Mouse (Mus musculus): Measurements from ENCODE around the gene Olfr573-ps1. TPM values are rescaled to one million over a fixed set of nuclear protein-coding genes. Genes with fewer than 3 reads are reported as not detected.

Gene Olfr573-ps1
- not detected for total RNA-seq (2021)
- long read RNA-seq, result 0 reads

DNA sequence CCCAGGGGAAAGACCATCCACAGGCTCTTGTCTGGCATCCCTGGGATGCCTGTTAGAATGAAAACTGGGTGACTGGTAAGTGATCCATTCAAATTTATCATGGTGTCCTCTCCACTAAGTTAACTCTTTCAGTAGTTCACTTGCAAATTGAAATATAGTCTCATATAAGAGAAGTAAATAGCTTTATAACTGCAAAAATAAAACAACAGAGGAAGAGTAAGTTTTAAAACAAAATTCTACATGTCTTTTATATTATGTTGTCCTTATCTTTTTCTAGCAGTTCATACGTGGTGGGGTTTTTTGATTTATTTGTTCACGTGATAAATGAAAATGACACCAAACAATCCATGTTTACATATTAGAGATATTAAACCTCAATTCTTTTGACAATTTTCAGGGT is at the start of gene Olfr573-ps1:
Gene Olfr573-ps1 (minus strand): TSS at position 101 of the 400 bp plus-strand sequence.
- DNase-seq (ENCODE audit: low spot score in 2 of 2), result no peak

DNA sequence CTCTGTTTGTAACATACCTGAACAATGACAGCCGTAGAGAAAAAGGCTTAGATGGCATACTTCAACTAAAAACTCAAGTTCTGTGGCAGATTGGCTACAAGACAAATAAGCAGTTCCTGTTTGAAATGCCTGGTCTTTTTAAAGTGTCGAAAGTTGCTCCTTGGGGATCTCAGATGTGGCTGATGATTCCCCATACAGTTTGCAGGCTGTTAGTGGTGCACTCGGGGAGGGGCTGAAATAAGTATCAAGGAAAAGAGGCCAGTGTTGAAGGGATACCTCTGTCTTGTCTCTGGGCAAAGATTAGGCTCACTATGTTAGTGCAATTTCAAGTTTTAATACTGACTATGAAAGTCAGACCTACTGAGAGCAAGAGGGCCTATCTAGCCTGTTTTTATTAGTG is 46.8 kb upstream of the Olfr573-ps1 start, which contains the start of gene Olfr578:
Gene Olfr578 (minus strand): TSS at position 101 of the 400 bp plus-strand sequence.
- no peak for DNase-seq (ENCODE audit: low spot score in 2 of 2)

DNA sequence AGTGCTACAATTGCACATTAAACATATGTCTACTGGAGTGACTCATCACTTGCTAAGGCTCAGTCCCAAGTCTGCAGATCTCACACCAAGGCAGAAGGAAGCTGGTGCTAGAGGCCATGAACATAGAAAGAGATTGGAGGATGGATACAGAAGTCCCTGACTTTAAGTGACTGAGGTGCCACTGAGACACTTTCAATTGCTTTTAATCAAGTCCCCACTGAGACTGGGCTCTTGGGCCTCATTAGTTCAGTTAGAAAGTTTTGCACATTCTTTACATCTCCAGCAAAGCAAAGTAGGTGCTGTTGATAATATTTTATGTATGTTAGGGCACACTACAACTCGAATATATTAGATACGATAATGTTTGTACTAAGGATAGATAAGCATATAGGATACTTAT is 33.5 kb upstream of the Olfr573-ps1 start, which contains the start of gene Olfr577:
Gene Olfr577 (minus strand): TSS at position 101 of the 400 bp plus-strand sequence.
- DNase-seq (ENCODE audit: low spot score in 2 of 2), result no peak

DNA sequence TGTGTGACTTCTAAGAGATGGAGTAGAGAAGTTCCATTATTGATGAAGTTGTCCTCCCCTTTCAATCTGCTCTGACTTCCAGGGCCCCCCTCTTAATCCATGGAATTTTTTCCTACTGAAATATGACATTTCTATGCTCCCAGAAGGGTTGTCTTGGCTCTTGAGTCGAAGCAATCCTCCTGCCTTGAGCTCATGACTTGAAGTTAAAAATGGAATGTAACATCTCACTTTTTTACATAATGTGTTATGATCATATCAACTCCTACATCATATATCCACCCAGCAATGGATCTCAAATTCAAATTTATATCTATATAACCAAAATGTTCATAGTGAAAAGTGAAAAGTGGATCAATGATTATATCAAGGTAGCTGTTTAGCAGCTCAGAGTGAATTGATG is 32.0 kb upstream of the Olfr573-ps1 start:
- no peak for DNase-seq (ENCODE audit: low spot score in 2 of 2)

DNA sequence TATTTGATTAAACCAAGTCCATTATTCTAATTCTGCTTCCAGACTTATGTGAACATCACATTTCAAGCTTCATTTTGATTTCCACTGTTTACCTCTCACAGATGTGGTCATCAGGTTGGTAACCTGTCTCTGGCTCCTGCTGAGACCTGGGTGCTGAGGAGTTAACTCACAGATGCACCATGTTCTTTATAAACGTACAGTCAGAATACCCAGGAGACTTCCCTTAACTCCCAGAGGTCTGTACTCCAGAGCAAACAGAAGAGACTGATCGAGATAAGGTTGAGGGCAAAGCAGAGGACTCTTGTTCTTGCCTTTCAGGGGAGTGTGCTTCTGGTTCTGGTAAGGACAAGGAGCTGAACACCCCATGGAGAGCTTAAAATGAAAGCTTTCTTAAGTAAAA is 20.0 kb upstream of the Olfr573-ps1 start, which contains the start of gene Olfr576:
Gene Olfr576 (plus strand): TSS at position 301 of the 400 bp plus-strand sequence.
- DNase-seq (ENCODE audit: low spot score in 2 of 2), result no peak

DNA sequence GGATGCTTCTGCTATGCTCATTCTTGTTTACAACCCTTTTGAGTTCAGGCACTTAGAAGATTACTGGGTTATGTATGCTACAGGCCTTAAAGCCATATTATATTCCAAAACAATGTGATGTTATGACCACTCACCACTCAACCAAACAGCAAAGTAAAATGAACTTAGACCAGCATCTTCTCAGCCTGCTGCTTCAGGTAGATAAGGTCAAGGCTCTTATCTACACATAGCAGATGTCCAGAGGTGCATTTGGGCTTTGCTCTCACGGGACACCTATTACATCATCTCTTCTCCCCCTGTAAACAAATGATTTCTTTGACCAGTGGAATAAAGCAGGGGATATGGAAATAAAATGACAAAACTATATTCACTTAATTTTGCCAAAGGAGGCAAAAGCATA is 16.2 kb upstream of the Olfr573-ps1 start, which contains the start of gene Olfr575:
Gene Olfr575 (minus strand): TSS at position 183 of the 400 bp plus-strand sequence.
- no peak for DNase-seq (ENCODE audit: low spot score in 2 of 2)

DNA sequence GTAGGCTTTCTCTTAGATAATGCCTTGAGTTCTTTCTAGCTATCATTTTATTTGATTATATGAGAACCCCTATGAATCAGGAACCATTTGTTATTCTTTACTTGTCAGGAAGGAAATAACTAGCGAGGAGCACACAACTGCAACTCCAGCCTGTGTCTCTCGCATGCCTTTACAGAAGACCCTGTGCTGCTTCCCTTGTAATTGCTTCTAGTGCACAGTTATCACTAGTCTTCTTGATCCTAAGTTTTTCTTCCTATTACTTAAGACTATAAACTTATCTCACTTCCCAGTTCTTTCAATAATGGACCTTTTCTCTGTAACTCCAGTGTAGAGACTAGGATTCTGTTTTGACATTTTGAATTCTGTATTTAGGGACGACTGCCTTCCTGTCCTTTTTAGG is 15.8 kb upstream of the Olfr573-ps1 start:
- no peak for DNase-seq (ENCODE audit: low spot score in 2 of 2)

DNA sequence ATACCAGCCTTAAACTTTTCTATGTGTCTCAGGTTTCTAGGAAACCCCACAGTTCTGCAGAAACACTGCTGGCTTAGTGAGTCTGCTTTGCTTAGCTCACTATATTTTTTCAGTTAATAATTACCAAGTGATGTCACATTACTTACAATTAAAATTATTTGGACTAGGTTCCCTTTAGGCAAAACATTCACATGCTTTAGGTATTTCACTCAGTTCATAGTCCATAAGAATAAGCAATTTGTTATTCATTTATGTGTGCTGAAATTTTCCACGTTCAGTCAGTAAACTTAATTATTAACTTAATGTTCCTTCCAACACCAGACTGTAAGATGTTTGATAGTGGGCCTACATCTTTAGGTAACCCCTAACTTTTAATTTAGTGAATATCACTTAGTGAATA is 8.4 kb upstream of the Olfr573-ps1 start:
- DNase-seq (ENCODE audit: low spot score in 2 of 2), result no peak

DNA sequence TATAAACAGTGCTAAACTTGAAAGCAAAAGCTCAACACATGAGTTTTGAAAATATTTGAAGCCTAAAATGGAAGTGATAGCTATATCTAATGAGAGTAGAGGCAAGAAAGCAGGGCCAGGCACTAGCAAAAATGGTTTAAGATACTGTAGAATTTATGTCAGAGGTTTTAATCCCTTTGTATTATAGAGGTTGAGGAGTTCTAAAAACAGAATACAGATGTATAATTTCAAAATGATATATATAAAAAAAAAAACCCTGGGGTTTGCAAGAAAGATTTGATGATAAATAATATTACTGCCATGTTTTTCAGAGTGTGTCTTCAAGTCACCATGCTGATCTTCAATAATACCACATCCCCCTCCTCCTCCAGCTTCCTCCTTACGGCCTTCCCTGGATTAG is 5.8 kb upstream of the Olfr573-ps1 start, which contains the start of gene Olfr574:
Gene Olfr574 (plus strand): TSS at position 301 of the 400 bp plus-strand sequence.
- DNase-seq (ENCODE audit: low spot score in 2 of 2), result no peak

DNA sequence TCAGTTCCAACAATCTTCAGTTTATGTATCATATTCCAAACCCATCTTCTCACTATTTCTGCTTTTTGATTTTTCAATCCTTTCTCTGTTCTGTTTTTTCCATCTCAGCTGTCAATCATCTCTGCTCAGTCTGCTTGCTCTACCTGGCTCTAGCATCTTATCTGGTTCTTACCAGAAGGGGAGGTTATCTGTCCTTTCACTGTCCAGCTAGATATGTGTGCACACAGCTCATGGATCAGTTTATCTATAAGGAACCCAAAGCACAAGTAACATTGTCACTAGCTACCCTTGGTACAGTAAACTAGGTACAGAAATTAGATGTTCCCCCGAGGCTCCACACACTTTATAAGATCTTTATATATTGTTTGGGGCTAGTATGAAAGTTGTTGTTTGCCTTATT is 1.0 kb upstream of the Olfr573-ps1 start:
- no peak for DNase-seq (ENCODE audit: low spot score in 2 of 2)

DNA sequence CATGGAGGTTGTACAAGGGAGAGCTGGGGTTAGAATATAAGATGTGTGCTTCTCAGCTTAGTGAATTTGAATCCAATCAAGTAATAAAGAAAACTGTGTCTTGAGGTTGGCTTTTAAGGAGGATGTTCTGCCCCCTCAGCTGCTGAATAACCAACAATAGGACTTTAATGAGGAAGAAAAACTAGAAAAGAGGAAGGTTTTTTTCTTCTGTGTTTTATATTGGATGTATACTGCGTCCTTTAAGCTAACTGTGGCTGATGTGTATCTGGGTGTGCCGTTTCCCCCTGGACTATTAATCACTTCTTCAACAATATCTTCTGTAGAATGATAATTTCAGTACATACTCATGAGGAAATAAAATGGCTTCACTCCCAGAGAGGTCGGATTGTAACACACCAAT is 15.3 kb downstream of the Olfr573-ps1 start:
- DNase-seq (ENCODE audit: low spot score in 2 of 2), result no peak

DNA sequence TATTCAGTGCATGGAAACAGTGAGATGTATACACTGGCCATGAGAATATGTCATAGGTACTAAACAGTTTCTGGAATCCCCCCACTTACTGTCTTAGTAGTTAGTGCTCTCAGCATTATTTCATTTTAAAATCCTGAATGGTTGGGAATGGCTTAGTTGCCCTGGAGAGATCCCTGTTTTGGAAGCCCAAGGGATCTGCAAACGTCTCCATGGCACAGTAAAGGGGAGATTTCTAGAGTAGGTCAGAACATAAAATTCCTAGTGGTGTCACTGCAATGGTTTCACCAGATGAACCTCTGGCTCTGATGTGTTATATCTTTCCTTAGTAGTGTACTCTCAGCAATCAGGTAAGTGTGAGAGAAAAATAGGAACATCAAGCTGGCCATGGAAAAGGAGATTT is 18.3 kb downstream of the Olfr573-ps1 start, which contains the start of gene Olfr572:
Gene Olfr572 (plus strand): TSS at position 301 of the 400 bp plus-strand sequence.
- DNase-seq (ENCODE audit: low spot score in 2 of 2), result no peak

DNA sequence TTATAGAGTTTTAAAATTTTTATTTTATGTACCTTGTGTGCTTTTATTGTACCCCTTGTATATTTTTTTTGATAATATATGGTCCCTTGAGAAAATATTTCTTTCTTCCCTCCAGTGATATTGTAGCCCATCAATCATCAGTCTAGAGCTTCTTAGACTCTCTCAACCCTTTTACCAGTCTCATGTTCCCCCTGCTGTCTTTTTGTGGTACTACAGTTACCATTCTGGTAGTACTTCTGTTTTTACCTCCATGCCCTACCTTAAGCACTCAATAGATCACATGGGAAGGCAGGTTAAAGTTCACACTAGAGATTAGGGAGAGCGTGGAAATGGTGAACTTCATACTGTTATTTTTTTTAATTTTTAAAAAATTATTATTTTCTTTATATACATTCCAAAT is 22.7 kb downstream of the Olfr573-ps1 start:
- DNase-seq (ENCODE audit: low spot score in 2 of 2), result peak in 1 of 2 experiments; percentile 12

DNA sequence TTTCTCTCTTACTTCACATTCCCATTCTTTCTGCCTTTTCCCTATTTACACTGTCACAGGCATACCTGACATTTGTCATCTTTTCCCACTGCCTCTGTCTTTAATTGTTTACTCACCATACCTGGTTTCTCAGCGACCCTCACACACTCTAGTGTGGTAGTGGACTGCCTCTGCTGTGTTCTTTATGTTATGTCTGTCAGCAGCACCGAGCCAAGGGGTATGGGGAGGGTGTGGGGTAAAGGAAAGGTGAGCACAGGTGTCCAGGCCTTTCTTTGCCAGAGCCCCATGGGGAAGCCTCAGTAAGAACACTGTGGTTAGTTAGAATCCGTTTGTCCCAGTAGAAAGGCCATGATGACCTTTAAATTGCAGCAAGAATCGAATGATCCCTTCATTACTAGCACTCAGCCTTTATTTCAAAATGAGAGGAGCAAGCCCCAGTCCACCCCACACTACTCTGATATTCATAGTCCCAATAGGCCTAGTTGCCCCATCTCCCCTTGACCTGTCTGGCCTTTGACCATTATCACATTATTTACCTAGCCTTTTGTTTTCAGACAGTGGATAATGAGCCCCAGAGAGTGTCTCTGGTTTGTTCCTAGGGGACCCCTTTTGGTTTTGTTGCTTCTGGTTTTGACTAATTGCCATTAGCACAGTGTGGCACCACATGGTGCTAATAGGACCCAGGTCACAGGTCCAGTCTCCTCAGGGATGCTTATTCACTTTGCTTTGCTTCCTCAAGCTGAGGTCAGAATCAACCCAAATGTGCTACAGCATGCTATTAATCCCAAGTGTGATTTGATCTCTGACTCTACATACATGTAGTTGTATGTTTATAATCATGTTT is 25.1 kb downstream of the Olfr573-ps1 start, which contains the start of gene Olfr571:
Gene Olfr571 (minus strand): TSS at position 505 of the 844 bp plus-strand sequence.
- DNase-seq (ENCODE audit: low spot score in 2 of 2), result no peak

DNA sequence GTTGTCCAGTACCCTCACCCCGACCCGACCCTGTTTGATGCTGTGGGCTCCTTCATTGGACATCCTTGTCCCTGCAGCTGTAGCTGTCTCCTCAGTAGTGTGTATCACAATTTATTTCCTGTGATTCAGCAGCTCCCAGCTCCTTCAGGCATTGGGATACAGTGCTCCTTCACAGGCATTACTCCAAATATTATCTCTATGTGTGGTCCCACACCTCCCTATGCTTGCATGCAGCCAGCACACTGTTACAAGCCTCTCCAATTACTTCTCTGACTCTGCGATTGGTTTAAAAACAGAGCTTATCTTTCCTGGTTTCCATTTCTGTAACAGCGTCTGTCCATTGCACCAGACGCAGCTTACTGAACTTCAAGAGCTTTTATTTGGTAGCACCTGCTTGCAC is 26.0 kb downstream of the Olfr573-ps1 start:
- DNase-seq (ENCODE audit: low spot score in 2 of 2), result no peak

DNA sequence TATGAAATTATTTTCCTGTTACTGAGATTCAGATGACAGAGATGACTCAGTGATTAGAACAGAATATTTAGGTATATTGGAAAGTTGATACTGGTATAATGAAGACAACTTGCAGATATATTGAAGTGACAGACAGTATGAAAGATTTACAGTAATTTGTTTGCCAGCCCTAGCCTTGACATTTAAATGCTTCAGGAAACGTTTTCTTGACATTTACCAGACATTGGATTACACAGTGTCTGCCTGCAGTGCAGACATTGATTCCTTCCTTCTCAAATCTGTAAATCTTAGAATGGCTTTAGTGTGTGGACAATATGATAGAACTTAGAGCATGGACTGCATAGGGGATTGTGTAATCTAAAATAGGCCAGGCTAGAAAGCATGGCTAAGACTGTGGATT is 27.1 kb downstream of the Olfr573-ps1 start:
- no peak for DNase-seq (ENCODE audit: low spot score in 2 of 2)

Other genes starting within 250 kb of the Olfr573-ps1 start
- gene Olfr557, start 246.7 kb downstream of the Olfr573-ps1 start, total RNA-seq (2021), result not detected
- under 1 TPM; 0.34 to 0.49 TPM for gene Olfr558, start 240.4 kb downstream of the Olfr573-ps1 start, total RNA-seq (2021)
- gene Olfr33, start 223.5 kb downstream of the Olfr573-ps1 start, total RNA-seq (2021), result not detected
- not detected for gene Olfr559, start 215.1 kb downstream of the Olfr573-ps1 start, total RNA-seq (2021)
- not detected for gene Olfr560, start 183.2 kb downstream of the Olfr573-ps1 start, total RNA-seq (2021)
- under 1 TPM; 0.23 to 0.76 TPM for gene Olfr78, start 183.1 kb downstream of the Olfr573-ps1 start, total RNA-seq (2021)
- gene Olfr561, start 171.4 kb downstream of the Olfr573-ps1 start, total RNA-seq (2021), result not detected
- not detected for gene Olfr564, start 139.1 kb downstream of the Olfr573-ps1 start, total RNA-seq (2021)
- not detected for gene Olfr566, start 83.8 kb downstream of the Olfr573-ps1 start, total RNA-seq (2021)
- gene Olfr568, start 65.5 kb downstream of the Olfr573-ps1 start, total RNA-seq (2021), result not detected
- gene Olfr569, start 51.7 kb downstream of the Olfr573-ps1 start, total RNA-seq (2021), result not detected
- not detected for gene Olfr570, start 48.0 kb downstream of the Olfr573-ps1 start, total RNA-seq (2021)
- not detected for gene Olfr571, start 25.0 kb downstream of the Olfr573-ps1 start, total RNA-seq (2021)
- gene Olfr572, start 18.2 kb downstream of the Olfr573-ps1 start, total RNA-seq (2021), result not detected
- not detected for gene Olfr574, start 5.9 kb upstream of the Olfr573-ps1 start, total RNA-seq (2021)
- gene Olfr575, start 16.2 kb upstream of the Olfr573-ps1 start, total RNA-seq (2021), result not detected
- gene Olfr576, start 20.1 kb upstream of the Olfr573-ps1 start, total RNA-seq (2021), result not detected
- not detected for gene Olfr577, start 33.4 kb upstream of the Olfr573-ps1 start, total RNA-seq (2021)
- gene Olfr578, start 46.7 kb upstream of the Olfr573-ps1 start, total RNA-seq (2021), result not detected
- not detected for gene Olfr582, start 95.4 kb upstream of the Olfr573-ps1 start, total RNA-seq (2021)
- not detected for gene Olfr583, start 108.7 kb upstream of the Olfr573-ps1 start, total RNA-seq (2021)
- not detected for gene Olfr584, start 139.3 kb upstream of the Olfr573-ps1 start, total RNA-seq (2021)
- gene Olfr585, start 155.1 kb upstream of the Olfr573-ps1 start, total RNA-seq (2021), result not detected
- gene Olfr586, start 183.1 kb upstream of the Olfr573-ps1 start, total RNA-seq (2021), result not detected
- gene Olfr588-ps1, start 198.3 kb upstream of the Olfr573-ps1 start, total RNA-seq (2021), result not detected
- gene Olfr589, start 213.8 kb upstream of the Olfr573-ps1 start, total RNA-seq (2021), result not detected
- gene Olfr591, start 235.8 kb upstream of the Olfr573-ps1 start, total RNA-seq (2021), result not detected
- not detected for gene Olfr592, start 242.2 kb upstream of the Olfr573-ps1 start, total RNA-seq (2021)

Measured in layer of hippocampus, postnatal 10 days (tissue).